Mouse (Mus musculus): ENCODE measurements at regions not wholly inside any gene's neighbourhood (a gene's known extent, or its start where the extent isn't known, plus 50 kb on each side); places are given as distances from the start of the nearest gene placed in this dataset.
A peak's percentile ranks its signal among the peaks of the same experiment; 100 is the strongest.

GRCm38 (mm10) chr14:15769846-15770448, 331.2 kb upstream of the Lrrc3b start:
- 47% methylated on average over 6 of the region's 6 CpGs for WGBS

GRCm38 (mm10) chr14:15784727-15785126, 345.9 kb upstream of the Lrrc3b start:
- Histone ChIP-seq H3K4me3 (no peak overlapping the region), H3K27ac (no peak overlapping the region), H3K9ac (no peak overlapping the region), H3K27me3 (no peaks in the 10 kb centered on the region), H3K4me1 (no peaks in the 10 kb centered on the region), H3K9me3 (no peaks in the 10 kb centered on the region), H3K36me3 (no peaks in the 10 kb centered on the region), H3K4me2 (no peak overlapping the region)
- ATAC-seq (ENCODE audit: borderline replicate concordance, extremely low read depth, low FRiP score, low TSS enrichment): no peak
- WGBS: 77% methylated on average over 3 of the region's 3 CpGs

More at GRCm38 (mm10) chr14:15769846-15770448, 331.2 kb upstream of the Lrrc3b start:
- Histone ChIP-seq H3K36me3 (no peaks in the 10 kb centered on the region), H3K27ac (no peak overlapping the region), H3K27me3 (no peaks in the 10 kb centered on the region), H3K9ac (no peak overlapping the region), H3K4me2 (no peak overlapping the region), H3K4me1 (no peaks in the 10 kb centered on the region), H3K4me3 (no peak overlapping the region), H3K9me3 (no peaks in the 10 kb centered on the region)
- no peak for ATAC-seq (ENCODE audit: borderline replicate concordance, extremely low read depth, low FRiP score, low TSS enrichment)

GRCm38 (mm10) chr14:15785230-15785629, 346.4 kb upstream of the Lrrc3b start:
- Histone ChIP-seq H3K4me1 (no peaks in the 10 kb centered on the region), H3K4me2 (no peak overlapping the region), H3K27me3 (no peaks in the 10 kb centered on the region), H3K36me3 (no peaks in the 10 kb centered on the region), H3K4me3 (no peak overlapping the region), H3K27ac (no peak overlapping the region), H3K9me3 (no peaks in the 10 kb centered on the region), H3K9ac (no peak overlapping the region)
- no peak for ATAC-seq (ENCODE audit: borderline replicate concordance, extremely low read depth, low FRiP score, low TSS enrichment)
- 45% methylated on average over 1 of the region's 1 CpGs for WGBS

GRCm38 (mm10) chr14:15795698-15796097, 356.9 kb upstream of the Lrrc3b start:
- no peak for ATAC-seq (ENCODE audit: borderline replicate concordance, extremely low read depth, low FRiP score, low TSS enrichment)
- no peaks in the 10 kb centered on the region for H3K9me3 ChIP-seq
- no peak overlapping the region for H3K9ac ChIP-seq
- H3K36me3 ChIP-seq: no peaks in the 10 kb centered on the region
- no peak overlapping the region for H3K4me3 ChIP-seq
- H3K4me1 ChIP-seq: no peaks in the 10 kb centered on the region
- H3K27ac ChIP-seq: no peak overlapping the region
- H3K27me3 ChIP-seq: no peaks in the 10 kb centered on the region
- WGBS: 52% methylated on average over 3 of the region's 3 CpGs
- H3K4me2 ChIP-seq: no peak overlapping the region

- Histone ChIP-seq H3K27ac (no peak overlapping the region), H3K27me3 (no peaks in the 10 kb centered on the region), H3K9ac (no peak overlapping the region), H3K9me3 (no peaks in the 10 kb centered on the region), H3K4me3 (no peak overlapping the region), H3K4me2 (no peak overlapping the region), H3K4me1 (no peaks in the 10 kb centered on the region), H3K36me3 (no peaks in the 10 kb centered on the region)
- ATAC-seq (ENCODE audit: borderline replicate concordance, extremely low read depth, low FRiP score, low TSS enrichment): no peak
- 22% methylated on average over 2 of the region's 2 CpGs for WGBS
Measured at GRCm38 (mm10) chr14:15797019-15797418, 358.2 kb upstream of the Lrrc3b start.

- no peak overlapping the region for H3K9ac ChIP-seq
- no peak overlapping the region for H3K4me3 ChIP-seq
- H3K4me1 ChIP-seq: no peaks in the 10 kb centered on the region
- H3K27me3 ChIP-seq: no peaks in the 10 kb centered on the region
- H3K4me2 ChIP-seq: no peak overlapping the region
- peak; percentile 88; the same call in 1 of the 2 replicates for ATAC-seq (ENCODE audit: borderline replicate concordance, extremely low read depth, low FRiP score, low TSS enrichment)
- H3K36me3 ChIP-seq: no peaks in the 10 kb centered on the region
- WGBS: 50% methylated on average over 5 of the region's 5 CpGs
- H3K9me3 ChIP-seq: no peaks in the 10 kb centered on the region
- no peak overlapping the region for H3K27ac ChIP-seq
Measured at GRCm38 (mm10) chr14:15801477-15802099, 362.8 kb upstream of the Lrrc3b start.

DNA sequence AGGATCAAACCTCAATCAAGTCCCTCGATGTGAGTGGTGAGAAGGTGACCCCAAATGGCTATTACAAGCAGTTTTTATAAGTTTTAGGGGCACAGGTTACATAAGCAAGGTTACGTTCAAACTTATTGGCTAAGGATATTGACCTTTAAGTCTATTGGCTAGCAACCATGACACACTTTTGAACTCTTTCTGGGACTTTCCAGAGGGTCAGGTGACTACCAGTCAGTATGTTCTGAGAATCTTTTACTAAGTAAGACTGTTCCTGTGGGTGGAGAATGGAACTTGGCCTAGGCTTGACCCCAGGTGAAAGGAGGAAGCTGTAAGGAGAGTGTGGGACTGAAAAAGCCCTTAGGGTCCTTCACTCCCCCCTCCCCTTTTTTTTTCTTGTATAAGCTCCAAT, 370.3 kb upstream of the Lrrc3b start:
- no peak overlapping the region for H3K27ac ChIP-seq
- no peaks in the 10 kb centered on the region for H3K36me3 ChIP-seq
- H3K4me1 ChIP-seq: no peaks in the 10 kb centered on the region
- ATAC-seq (ENCODE audit: borderline replicate concordance, extremely low read depth, low FRiP score, low TSS enrichment): no peak
- no peak overlapping the region for H3K4me3 ChIP-seq
- no peaks in the 10 kb centered on the region for H3K27me3 ChIP-seq
- H3K9me3 ChIP-seq: no peaks in the 10 kb centered on the region
- no peak overlapping the region for H3K9ac ChIP-seq
- H3K4me2 ChIP-seq: no peak overlapping the region
- 70% methylated on average over 2 of the region's 2 CpGs for WGBS

DNA sequence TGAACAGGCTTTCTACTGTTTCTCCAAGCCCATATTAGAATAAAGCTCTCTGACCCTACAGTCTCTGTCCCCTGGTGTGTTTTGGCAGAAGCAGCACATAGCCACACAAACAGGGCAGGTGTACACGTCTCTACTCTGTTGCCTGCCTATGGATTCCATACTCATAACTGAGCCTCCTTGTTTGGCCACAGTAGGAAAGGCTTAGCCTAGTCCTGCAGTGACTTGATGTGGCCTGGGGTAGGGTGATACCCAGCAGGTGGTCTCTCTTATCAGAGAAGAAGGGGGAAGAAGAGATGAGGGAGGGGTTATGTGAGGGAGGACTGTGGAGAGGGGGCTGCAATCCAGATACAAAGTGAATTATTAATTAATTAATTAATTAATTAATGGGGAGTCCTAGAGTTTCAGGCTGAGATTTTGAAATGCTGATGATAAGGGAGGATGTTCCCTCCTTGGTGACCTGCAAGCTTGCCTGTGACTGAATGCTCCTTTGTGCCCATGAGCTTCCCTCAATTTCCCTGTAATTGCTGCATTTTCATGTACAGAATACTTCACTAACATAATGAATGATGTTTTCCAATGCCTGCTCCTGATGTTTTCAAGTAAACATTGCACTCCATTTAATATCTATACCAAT, 402.7 kb upstream of the Lrrc3b start:
- ATAC-seq (ENCODE audit: borderline replicate concordance, extremely low read depth, low FRiP score, low TSS enrichment): no peak
- Histone ChIP-seq H3K9ac (no peak overlapping the region), H3K27ac (no peak overlapping the region), H3K4me3 (no peak overlapping the region), H3K4me2 (no peak overlapping the region), H3K4me1 (no peaks in the 10 kb centered on the region), H3K36me3 (no peaks in the 10 kb centered on the region), H3K27me3 (no peaks in the 10 kb centered on the region), H3K9me3 (no peaks in the 10 kb centered on the region)
- 86% methylated on average over 1 of the region's 1 CpGs for WGBS

GRCm38 (mm10) chr14:15842024-15842599, 403.3 kb upstream of the Lrrc3b start:
- ATAC-seq (ENCODE audit: borderline replicate concordance, extremely low read depth, low FRiP score, low TSS enrichment): no peak
- Histone ChIP-seq H3K9ac (no peak overlapping the region), H3K9me3 (no peaks in the 10 kb centered on the region), H3K36me3 (no peaks in the 10 kb centered on the region), H3K27ac (no peak overlapping the region), H3K27me3 (no peaks in the 10 kb centered on the region), H3K4me2 (no peak overlapping the region), H3K4me1 (no peaks in the 10 kb centered on the region), H3K4me3 (no peak overlapping the region)
- WGBS: 54% methylated on average over 1 of the region's 1 CpGs

GRCm38 (mm10) chr14:15868520-15868919, 380.6 kb upstream of the Ngly1 start:
- Histone ChIP-seq H3K4me1 (no peaks in the 10 kb centered on the region), H3K9me3 (no peaks in the 10 kb centered on the region), H3K9ac (no peak overlapping the region), H3K27me3 (no peaks in the 10 kb centered on the region), H3K4me2 (no peak overlapping the region), H3K4me3 (no peak overlapping the region), H3K27ac (no peak overlapping the region), H3K36me3 (no peaks in the 10 kb centered on the region)
- ATAC-seq (ENCODE audit: borderline replicate concordance, extremely low read depth, low FRiP score, low TSS enrichment): no peak
- WGBS: 58% methylated on average over 3 of the region's 3 CpGs

DNA sequence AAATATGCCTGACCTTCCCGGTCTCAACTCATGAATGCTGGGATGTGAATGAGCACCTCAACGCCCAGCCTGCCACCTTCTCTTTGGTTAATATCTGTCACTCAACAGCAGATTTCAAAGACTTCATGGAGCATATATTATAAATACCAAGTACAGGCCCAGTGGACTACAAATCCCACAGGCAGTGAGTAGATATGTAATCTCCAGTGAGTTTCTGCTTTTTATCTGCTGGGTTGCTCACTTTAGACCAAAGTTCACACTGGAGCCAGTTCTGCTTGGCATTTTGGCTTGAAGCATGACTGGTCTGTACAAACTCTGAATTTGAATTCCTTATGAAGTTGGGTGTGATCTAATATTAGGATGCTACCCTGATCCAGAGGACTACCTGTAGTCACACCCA, 377.1 kb upstream of the Ngly1 start:
- no peaks in the 10 kb centered on the region for H3K27me3 ChIP-seq
- H3K9me3 ChIP-seq: no peaks in the 10 kb centered on the region
- no peaks in the 10 kb centered on the region for H3K36me3 ChIP-seq
- H3K4me2 ChIP-seq: no peak overlapping the region
- H3K27ac ChIP-seq: no peak overlapping the region
- no peak overlapping the region for H3K9ac ChIP-seq
- no peak overlapping the region for H3K4me3 ChIP-seq
- H3K4me1 ChIP-seq: no peaks in the 10 kb centered on the region
- ATAC-seq (ENCODE audit: borderline replicate concordance, extremely low read depth, low FRiP score, low TSS enrichment): no peak
- 76% methylated on average over 2 of the region's 2 CpGs for WGBS

DNA sequence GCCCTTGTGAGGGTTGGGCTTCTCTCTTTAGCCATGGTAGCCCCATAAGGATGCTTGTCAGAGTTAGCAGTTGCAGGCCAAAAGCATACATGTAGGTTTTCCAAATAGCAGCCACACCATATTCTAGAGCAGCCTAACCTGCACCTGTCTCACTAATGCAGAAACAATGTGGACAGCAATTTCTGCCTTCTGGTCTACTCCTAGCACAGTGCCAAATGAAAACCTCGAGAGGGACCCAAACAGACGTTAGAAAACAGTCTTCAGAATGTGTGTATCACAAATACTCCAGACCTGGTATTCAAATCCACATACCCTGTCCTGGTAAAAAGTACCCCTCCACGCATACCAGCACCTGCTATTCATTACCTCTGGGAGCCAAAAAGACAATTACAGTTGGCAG, 368.9 kb upstream of the Ngly1 start:
- H3K27me3 ChIP-seq: no peaks in the 10 kb centered on the region

More for the DNA sequence above, 368.9 kb upstream of the Ngly1 start:
- no peaks in the 10 kb centered on the region for H3K36me3 ChIP-seq
- no peak overlapping the region for H3K9ac ChIP-seq
- H3K4me3 ChIP-seq: no peak overlapping the region
- no peak overlapping the region for H3K27ac ChIP-seq
- H3K4me1 ChIP-seq: no peaks in the 10 kb centered on the region
- no peak for ATAC-seq (ENCODE audit: borderline replicate concordance, extremely low read depth, low FRiP score, low TSS enrichment)
- WGBS: 84% methylated on average over 3 of the region's 3 CpGs
- no peaks in the 10 kb centered on the region for H3K9me3 ChIP-seq
- H3K4me2 ChIP-seq: no peak overlapping the region

Measured in lung, embryonic 15.5 days (tissue).